Mouse (Mus musculus): ENCODE measurements around the gene Nfyc.

DNA sequence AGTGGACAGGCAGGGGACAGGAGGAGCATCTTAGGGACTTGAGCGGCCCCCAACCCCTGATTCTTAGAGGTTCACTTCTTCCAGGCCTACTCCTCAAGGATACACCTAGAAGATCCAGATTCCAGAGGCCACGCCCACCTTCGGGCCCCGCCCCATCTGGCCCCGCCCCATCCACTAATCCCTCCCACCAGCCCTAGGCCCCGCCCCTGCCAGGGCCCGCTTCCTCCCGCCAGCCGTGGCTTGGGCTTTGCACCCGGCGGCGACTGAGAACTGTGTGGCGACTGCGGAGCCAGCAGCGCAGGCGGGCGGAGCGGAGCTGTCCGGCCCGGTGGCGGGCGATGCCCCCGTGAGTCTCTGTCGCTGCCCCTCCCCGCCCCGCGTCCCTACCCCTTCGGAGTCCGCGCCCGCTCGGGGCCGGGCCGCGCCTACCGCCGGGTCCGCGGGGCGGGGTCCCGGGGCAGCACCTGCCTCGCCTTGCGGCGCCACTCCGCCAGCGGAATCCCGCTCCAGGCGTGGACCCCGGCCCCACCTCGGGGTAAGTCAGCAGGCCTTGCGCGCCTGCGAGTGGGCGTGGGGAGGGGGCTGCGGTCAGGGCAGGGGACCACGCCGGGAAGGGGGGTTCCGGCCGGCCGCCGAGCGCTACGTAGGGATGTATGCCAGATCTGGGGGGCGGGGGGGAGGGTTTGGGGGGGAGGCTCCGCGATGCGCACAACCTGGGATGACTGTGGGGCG is 23.4 kb upstream of the Nfyc start, which contains the start of gene Rims3:
- TF ChIP-seq IRF4 (IDR thresholded peaks at IDR 0.05; ENCODE audit: low read depth, low read length) (no peak), E2F4 (IDR thresholded peaks at IDR 0.05; ENCODE audit: insufficient replicate concordance, low read depth, low read length) (no peak), MAFK (IDR thresholded peaks at IDR 0.05; ENCODE audit: insufficient replicate concordance, low read length) (no peak), TCF12 (IDR thresholded peaks at IDR 0.05; ENCODE audit: low read depth, low read length) (no peak), POLR2A (IDR thresholded peaks at IDR 0.05; ENCODE audit: low read depth, low read length) (no peak)

Measured in CH12.LX (cell line).